Mouse (Mus musculus) MEL (cell line): ENCODE results near the gene Ugt1a6b.
"Not testable (repeated sequence)": the region's sequence is repeated elsewhere in the genome, so short reads cannot be mapped to it uniquely, and the experiment has no call there.

Experiments used
- CHD2 ChIP-seq: IDR thresholded peaks from 2 replicates; pipeline ENCODE4 v1.6.1; 2011; ENCODE audit warnings: low read length, improper control_type of control experiment
- CTCF ChIP-seq, 3 experiments: IDR thresholded peaks in 2 of 3; conservative IDR thresholded peaks in 1 of 3; 2 replicates each; pipeline ENCODE4 v1.5.1; 2011 to 2012; ENCODE audit warnings: low read length in 3 of 3, low read depth in 2 of 3, mild to moderate bottlenecking in 2 of 3, improper control_type of control experiment in 1 of 3, inconsistent platforms in 1 of 3, mixed read lengths in 1 of 3, moderate library complexity in 1 of 3; ENCODE audit not compliant: control insufficient read depth in 1 of 3, insufficient read depth in 1 of 3, poor library complexity in 1 of 3, severe bottlenecking in 1 of 3
- ELF1 ChIP-seq: IDR thresholded peaks from 2 replicates; pipeline ENCODE4 v1.6.1; 2014; ENCODE audit warnings: low read depth, mild to moderate bottlenecking, inconsistent platforms, low read length, improper control_type of control experiment, moderate library complexity
- POLR2A ChIP-seq, 2 experiments: IDR thresholded peaks; 2 replicates each; pipeline ENCODE4 v1.6.1; 2011 to 2012; ENCODE audit warnings: low read length in 2 of 2, mild to moderate bottlenecking in 2 of 2, control low read depth in 1 of 2, improper control_type of control experiment in 1 of 2, low read depth in 1 of 2, moderate library complexity in 1 of 2; ENCODE audit not compliant: control insufficient read depth in 1 of 2, insufficient read depth in 1 of 2, poor library complexity in 1 of 2
- POLR2AphosphoS2 ChIP-seq: IDR thresholded peaks from 2 replicates; pipeline ENCODE4 v1.6.1; 2011; ENCODE audit warnings: low read length, improper control_type of control experiment
- SIN3A ChIP-seq: IDR thresholded peaks from 2 replicates; pipeline ENCODE4 v1.6.1; 2012; ENCODE audit warnings: low read length, improper control_type of control experiment, inconsistent platforms
- TAL1 ChIP-seq: IDR thresholded peaks from 2 replicates; pipeline ENCODE4 v1.6.1; 2012; ENCODE audit warnings: mild to moderate bottlenecking, inconsistent platforms, low read length, moderate library complexity, mixed read lengths
- ZNF384 ChIP-seq: IDR thresholded peaks from 2 replicates; pipeline ENCODE4 v1.6.1; 2012; ENCODE audit warnings: low read depth, mild to moderate bottlenecking, inconsistent platforms, low read length, improper control_type of control experiment

GRCm38 (mm10) chr1:88121521-88121920 lies 18.5 kb downstream of the Ugt1a6b start:
- TF ChIP-seq SIN3A; POLR2A (IDR thresholded peaks at IDR 0.05; ENCODE audit: control insufficient read depth in 1 of 2, insufficient read depth in 1 of 2, low read depth in 1 of 2, low read length in 2 of 2, poor library complexity in 1 of 2); POLR2AphosphoS2; TAL1; ZNF384; ELF1; CHD2: not testable (repeated sequence)
- TF ChIP-seq CTCF (IDR thresholded peaks at IDR 0.05 in 2 of 3, conservative IDR thresholded peaks at IDR 0.05 in 1 of 3; ENCODE audit: control insufficient read depth in 1 of 3, insufficient read depth in 1 of 3, low read depth in 2 of 3, low read length in 3 of 3, poor library complexity in 1 of 3, severe bottlenecking in 1 of 3) = peak in 2 of 3 experiments; percentile 37; a peak in 4 of 6 replicates
